Mouse (Mus musculus) kidney, postnatal 10 days (tissue): ENCODE measurements around the gene Zscan21.

Experiments
- DNase-seq: peaks from one replicate; pipeline ENCODE4 v3.0.0; 2021; ENCODE audit warnings: mixed read lengths

Gene Zscan21

GRCm38 (mm10) chr5:138118041-138118440 is 1.3 kb downstream of the Zscan21 start:
- no peak for DNase-seq

GRCm38 (mm10) chr5:138132425-138133064 is 15.8 kb downstream of the Zscan21 start:
- peak; percentile 42 for DNase-seq

DNA sequence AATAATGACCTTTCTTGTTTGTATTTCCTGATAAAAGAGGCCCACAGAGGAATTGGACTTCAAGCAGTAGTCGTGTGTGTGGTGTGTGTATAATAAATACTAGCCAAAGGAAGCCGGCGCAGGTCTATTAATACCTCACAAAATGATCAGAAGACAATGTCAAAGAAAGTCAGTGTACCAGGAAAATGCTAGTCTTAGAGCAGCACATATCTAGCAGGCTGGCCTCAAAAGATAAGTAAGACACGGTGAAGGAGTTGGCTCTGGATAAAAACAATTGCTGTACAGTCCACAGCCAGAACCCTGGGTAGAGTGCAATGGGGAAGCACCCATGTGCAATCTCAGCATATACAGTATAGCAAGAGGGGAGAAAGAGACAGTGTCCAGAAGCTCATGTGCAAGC is 20.6 kb downstream of the Zscan21 start:
- DNase-seq = no peak

GRCm38 (mm10) chr5:138137935-138138549 is 21.3 kb downstream of the Zscan21 start:
- peak; percentile 58 for DNase-seq

DNA sequence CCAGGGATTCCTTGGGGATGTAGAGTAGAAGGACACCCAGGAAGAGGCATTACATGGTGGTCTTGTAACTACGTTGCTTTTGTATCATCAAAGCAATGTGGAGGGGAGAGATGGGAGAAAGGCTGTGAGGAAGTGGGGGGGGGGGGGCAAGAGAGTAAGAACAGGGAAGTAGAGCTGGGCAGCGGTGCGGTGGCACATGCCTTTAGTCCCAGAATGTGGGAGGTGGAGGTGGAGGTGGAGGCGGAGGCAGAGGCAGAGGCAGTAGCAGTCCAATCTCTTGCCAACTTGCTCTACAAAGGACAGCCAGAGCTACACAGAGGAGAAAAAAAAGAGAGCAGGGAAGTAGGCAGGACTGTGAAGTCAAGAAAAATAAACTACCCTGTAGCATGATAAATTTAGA is 21.9 kb downstream of the Zscan21 start:
- DNase-seq = no peak

DNA sequence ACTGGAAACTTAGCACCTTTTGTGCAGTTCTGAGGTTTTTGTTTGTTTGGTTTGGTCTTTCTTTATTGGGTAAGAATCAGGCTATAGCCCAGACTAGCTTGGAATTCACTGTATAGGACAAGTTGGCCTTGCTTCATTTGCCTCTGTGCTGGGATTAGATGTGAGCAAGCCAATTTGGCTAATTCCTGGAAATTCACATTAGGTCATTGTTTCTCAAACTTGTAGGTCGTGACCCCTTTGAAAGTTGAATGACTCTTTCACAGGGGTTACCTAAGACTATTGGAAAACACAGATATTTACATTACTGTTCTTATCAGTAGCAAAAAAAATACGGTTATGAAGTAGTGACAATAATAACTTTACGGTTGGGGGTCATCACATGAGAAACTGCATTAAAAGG is 37.7 kb downstream of the Zscan21 start:
- DNase-seq = no peak

GRCm38 (mm10) chr5:138155443-138155976 is 38.8 kb downstream of the Zscan21 start, which contains the start of gene Zfp113:
TSS of gene Zfp113 (minus strand) at chr5:138155744.
- peak; percentile 91 for DNase-seq

- no peak for DNase-seq
These were observed 43.6 kb downstream of the Zscan21 start for GRCm38 (mm10) chr5:138160224-138160762.

DNA sequence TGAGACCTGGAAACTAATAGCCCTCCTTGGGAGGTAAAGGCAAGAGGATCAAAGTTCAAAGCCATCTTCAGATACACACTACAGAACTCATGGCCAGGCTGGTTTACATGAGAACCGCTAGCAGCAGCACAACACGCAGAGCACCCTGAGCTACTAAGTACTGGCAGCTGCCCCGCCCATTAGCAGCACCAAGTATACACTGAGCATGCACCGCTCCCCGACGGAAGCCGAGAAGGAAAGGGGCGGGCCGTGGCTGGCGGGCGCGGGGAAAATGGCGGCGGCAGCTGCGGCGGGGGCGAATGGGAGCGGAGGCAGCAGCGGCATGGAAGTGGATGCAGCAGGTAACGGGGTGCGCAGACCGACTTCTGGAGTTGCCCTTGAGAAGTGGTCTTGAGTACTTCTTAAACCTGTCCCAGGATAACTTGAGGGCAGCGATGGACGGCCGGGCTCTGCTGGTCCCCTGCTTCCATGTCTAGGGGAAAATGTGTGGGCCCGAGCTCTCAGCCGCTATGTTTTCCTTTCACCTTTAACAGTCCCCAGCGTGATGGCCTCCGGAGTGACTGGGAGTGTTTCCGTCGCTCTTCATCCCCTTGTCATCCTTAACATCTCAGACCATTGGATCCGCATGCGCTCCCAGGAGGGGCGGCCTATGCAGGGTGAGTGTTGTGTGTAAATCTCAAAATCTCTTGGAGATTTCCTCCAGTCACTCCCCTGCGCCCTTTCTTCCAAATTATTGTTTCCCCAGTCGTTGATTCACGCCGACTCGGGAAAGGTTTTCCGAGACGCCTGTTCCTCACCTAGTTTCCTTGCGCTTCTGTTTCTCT is 44.4 kb downstream of the Zscan21 start, which contains the start of gene Cops6:
Gene Cops6 (plus strand): TSS at position 230 of the 824 bp plus-strand sequence.
- peak; percentile 97 for DNase-seq

DNA sequence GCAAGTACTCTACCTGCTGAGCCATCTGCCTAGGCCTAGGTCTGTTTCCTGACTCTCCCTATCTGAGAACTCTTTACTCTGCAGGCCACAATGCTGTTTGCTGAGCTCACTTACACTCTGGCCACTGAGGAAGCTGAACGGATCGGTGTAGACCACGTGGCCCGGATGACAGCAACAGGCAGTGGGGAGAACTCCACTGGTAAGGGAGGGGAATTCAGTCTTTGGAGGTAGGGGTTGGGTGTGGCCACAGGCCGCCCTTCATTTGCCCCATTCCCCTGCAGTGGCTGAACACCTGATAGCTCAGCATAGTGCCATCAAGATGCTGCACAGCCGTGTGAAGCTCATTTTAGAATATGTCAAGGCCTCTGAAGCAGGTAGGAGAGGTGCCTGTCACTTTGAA is 46.3 kb downstream of the Zscan21 start:
- DNase-seq = no peak

GRCm38 (mm10) chr5:138163610-138164009 is 46.9 kb downstream of the Zscan21 start:
- DNase-seq = no peak

GRCm38 (mm10) chr5:138165594-138165993 is 48.9 kb downstream of the Zscan21 start:
- no peak for DNase-seq

GRCm38 (mm10) chr5:138170936-138171561 is 54.3 kb downstream of the Zscan21 start:
- peak; percentile 99 for DNase-seq

- peak; percentile 98 for DNase-seq
These were observed 55.2 kb downstream of the Zscan21 start, which contains the start of the genes Ap4m1 and Mcm7 for GRCm38 (mm10) chr5:138171695-138172491. TSS of gene Ap4m1 (plus strand) at chr5:138172002. TSS of gene Mcm7 (minus strand) at chr5:138172422.

DNA sequence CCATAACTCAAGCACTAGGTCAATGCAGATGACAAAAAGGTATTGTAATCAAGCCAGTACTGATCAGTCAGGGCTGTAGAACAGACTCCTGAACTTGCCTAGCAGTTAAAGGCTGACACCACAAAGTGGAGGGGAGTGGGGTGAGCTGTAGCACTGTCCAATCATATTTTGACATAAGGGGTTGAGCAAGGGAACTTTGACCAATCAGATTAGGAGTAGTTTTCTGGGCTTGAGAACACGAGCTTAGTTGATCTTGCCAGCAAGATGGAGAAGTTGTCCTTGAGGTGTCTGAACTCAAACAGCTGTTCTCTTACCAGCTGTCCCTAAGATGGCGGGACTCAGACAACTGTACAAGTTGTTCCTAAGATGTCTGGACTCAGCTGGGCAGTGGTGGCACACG is 56.5 kb downstream of the Zscan21 start:
- DNase-seq = no peak
